Mouse (Mus musculus) naive thymus-derived CD4-positive, alpha-beta T cell, adult 2 months (primary cell): ENCODE data around the gene Rpl36a-ps1.

Source experiments
- DNase-seq: peaks from one replicate; pipeline ENCODE4 v3.0.0-alpha.2; 2011; ENCODE audit warnings: low read depth

The Rpl36a-ps1 gene

DNA sequence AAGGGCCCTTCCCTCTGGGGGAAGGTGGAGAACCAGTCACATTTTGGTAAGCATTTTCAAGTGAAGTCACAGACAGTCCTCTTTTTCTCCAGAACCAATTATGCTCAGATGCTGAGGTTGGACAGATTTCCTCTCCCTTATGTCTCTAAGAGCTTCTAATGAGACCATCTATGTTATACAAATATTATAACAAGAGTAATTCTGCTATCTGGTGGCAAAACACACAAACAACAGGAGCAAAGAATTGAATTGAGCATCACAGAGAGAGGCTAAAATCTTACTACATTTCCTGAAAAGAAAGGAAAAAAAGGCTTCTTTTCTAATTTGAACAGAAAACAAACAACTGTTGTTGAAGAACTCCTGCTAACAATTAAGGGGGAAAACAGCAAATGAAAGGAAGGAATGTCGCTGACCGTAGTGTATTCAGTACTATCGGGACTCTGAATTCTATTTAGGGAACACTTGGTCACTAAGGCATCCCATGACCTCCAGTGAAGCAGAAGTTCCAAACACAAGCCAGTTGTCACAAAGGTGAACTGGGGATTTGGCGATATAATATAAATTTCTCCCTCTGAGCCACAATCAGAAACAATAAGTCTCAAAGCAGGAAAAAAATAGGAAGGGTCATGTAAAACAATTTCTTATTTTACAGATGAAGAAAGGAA lies 42.4 kb downstream of the Rpl36a-ps1 start:
- no peak for DNase-seq
